In the genomic region with DNA sequence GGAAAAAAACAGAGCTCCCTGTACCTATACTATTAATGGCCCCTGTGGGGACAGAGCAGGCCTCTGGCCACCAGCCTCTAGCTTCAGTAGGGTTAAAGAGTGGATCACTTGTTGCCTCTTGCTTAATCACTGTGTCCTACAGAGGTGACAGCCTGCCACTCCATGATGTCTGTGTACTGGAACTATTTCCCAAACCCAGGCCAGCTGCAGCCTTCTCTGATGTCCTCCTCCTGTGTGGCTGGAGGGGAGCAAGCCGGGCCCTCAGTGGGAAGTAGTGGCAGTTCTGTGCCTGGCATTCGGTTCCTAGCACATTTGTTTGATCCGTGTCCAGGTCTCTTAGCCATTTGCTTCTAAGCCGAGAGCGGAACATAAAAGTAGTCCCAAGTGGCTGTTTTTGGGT, we compare ENCODE assay signal across 22 mouse cellular contexts.
DNase-seq lines count a peak whose midpoint lies in the region; ATAC-seq and TF ChIP-seq lines count a peak whose summit lies in the region.
"Had no signal": no experiment of that assay in that cellular context is flagged by ENCODE, and none has a peak within 500 bp of the region (broad histone marks: within the 10 kb centered on the region; RNA-seq: fewer than 3 reads in every experiment).

No protein-coding gene starts in this region.

- no peak overlapping the region for H3K9ac ChIP-seq in embryonic facial prominence, embryonic 13.5 days
- H3K9ac ChIP-seq in liver, embryonic 13.5 days: no peak overlapping the region
- no peak overlapping the region for H3K9ac ChIP-seq in midbrain, postnatal 0 days (replicated peaks; ENCODE audit: low read length, poor library complexity, severe bottlenecking)
- no peak overlapping the region for H3K9ac ChIP-seq in midbrain, embryonic 15.5 days
- H3K9ac ChIP-seq: forebrain, embryonic 13.5 days; limb, embryonic 12.5 days had no signal

- H3K27me3 ChIP-seq in embryonic facial prominence, embryonic 13.5 days: no peaks in the 10 kb centered on the region
- peaks cover 24% of the 10 kb centered on the region; the same call in 1 of the 2 replicates for H3K27me3 ChIP-seq in embryonic facial prominence, embryonic 10.5 days (replicated peaks; ENCODE audit: low read depth, poor library complexity, severe bottlenecking)
- H3K27me3 ChIP-seq in liver, embryonic 13.5 days: no peaks in the 10 kb centered on the region
- H3K27me3 ChIP-seq in midbrain, postnatal 0 days (ENCODE audit: insufficient read depth, low read length): no peaks in the 10 kb centered on the region
- H3K27me3 ChIP-seq in midbrain, embryonic 15.5 days (replicated peaks): no peaks in the 10 kb centered on the region
- H3K27me3 ChIP-seq: limb, embryonic 12.5 days; Patski had no signal

- H3K27ac ChIP-seq in embryonic facial prominence, embryonic 13.5 days: peak overlapping the region; percentile 62; the same call in 1 of the 2 replicates
- H3K27ac ChIP-seq in embryonic facial prominence, embryonic 10.5 days (replicated peaks): no peak overlapping the region
- H3K27ac ChIP-seq in liver, embryonic 13.5 days: no peak overlapping the region
- H3K27ac ChIP-seq in midbrain, postnatal 0 days (ENCODE audit: low read depth, low read length): no peak overlapping the region
- no peak overlapping the region for H3K27ac ChIP-seq in midbrain, embryonic 15.5 days
- H3K27ac ChIP-seq: forebrain, embryonic 13.5 days; kidney, postnatal 0 days; limb, embryonic 12.5 days had no signal

- H3K36me3 ChIP-seq in embryonic facial prominence, embryonic 13.5 days: no peaks in the 10 kb centered on the region
- no peaks in the 10 kb centered on the region for H3K36me3 ChIP-seq in embryonic facial prominence, embryonic 10.5 days (replicated peaks)
- H3K36me3 ChIP-seq in liver, embryonic 13.5 days: no peaks in the 10 kb centered on the region
- no peaks in the 10 kb centered on the region for H3K36me3 ChIP-seq in midbrain, postnatal 0 days (ENCODE audit: insufficient read depth, low read length)
- H3K36me3 ChIP-seq in midbrain, embryonic 15.5 days (replicated peaks): no peaks in the 10 kb centered on the region
- H3K36me3 ChIP-seq: limb, embryonic 12.5 days had no signal

- 63% methylated on average over 5 of the region's 5 CpGs for whole genome bisulfite sequencing in embryonic facial prominence, embryonic 13.5 days
- WGBS in embryonic facial prominence, embryonic 10.5 days: 82% methylated on average over 5 of the region's 5 CpGs
- 62% methylated on average over 5 of the region's 5 CpGs for WGBS in liver, embryonic 13.5 days (ENCODE audit: insufficient replicate concordance)
- WGBS in midbrain, postnatal 0 days: 72% methylated on average over 5 of the region's 5 CpGs
- 76% methylated on average over 5 of the region's 5 CpGs for WGBS in midbrain, embryonic 15.5 days

- H3K4me1 ChIP-seq in embryonic facial prominence, embryonic 13.5 days: peaks cover 20% of the 10 kb centered on the region
- peaks cover 50% of the 10 kb centered on the region for H3K4me1 ChIP-seq in embryonic facial prominence, embryonic 10.5 days
- no peaks in the 10 kb centered on the region for H3K4me1 ChIP-seq in liver, embryonic 13.5 days (replicated peaks)
- H3K4me1 ChIP-seq in midbrain, postnatal 0 days (ENCODE audit: insufficient read depth, low read length): no peaks in the 10 kb centered on the region
- no peaks in the 10 kb centered on the region for H3K4me1 ChIP-seq in midbrain, embryonic 15.5 days
- H3K4me1 ChIP-seq: forebrain, embryonic 13.5 days had no signal

- no peak overlapping the region for H3K4me2 ChIP-seq in embryonic facial prominence, embryonic 13.5 days
- no peak overlapping the region for H3K4me2 ChIP-seq in liver, embryonic 13.5 days
- H3K4me2 ChIP-seq in midbrain, postnatal 0 days (ENCODE audit: low read depth, low read length, poor library complexity, severe bottlenecking): no peak overlapping the region
- no peak overlapping the region for H3K4me2 ChIP-seq in midbrain, embryonic 15.5 days
- H3K4me2 ChIP-seq: forebrain, embryonic 13.5 days; limb, embryonic 12.5 days had no signal

- DNase-seq in embryonic facial prominence, embryonic 10.5 days (ENCODE audit: low spot score): no peak
- no peak for DNase-seq in liver, embryonic 13.5 days
- DNase-seq in liver: no peak
- DNase-seq in midbrain, postnatal 0 days (ENCODE audit: low spot score): peak; percentile 35
- DNase-seq in layer of hippocampus, adult 18-20 months (ENCODE audit: low spot score in 2 of 2): no peak
- DNase-seq in T-cell, adult 2 months (ENCODE audit: low spot score): no peak
- DNase-seq: cerebellum, adult 11 months; cerebellum, adult 9-10 months; gastrocnemius, postnatal 10 days; kidney, adult 8-10 months; kidney, postnatal 4 days; midbrain, embryonic 14.5 days; right cerebral cortex, postnatal 25 days; spleen, adult 18-20 months; thymus, adult 18-20 months; thymus, postnatal 25 days had no signal

- ATAC-seq in embryonic facial prominence, embryonic 13.5 days (ENCODE audit: insufficient number of reproducible peaks, insufficient read depth, low FRiP score, low TSS enrichment, low read depth): no peak
- peak; percentile 52; the same call in 1 of the 2 replicates for ATAC-seq in liver, embryonic 13.5 days (ENCODE audit: low read depth)
- ATAC-seq in midbrain, postnatal 0 days (ENCODE audit: low FRiP score): no peak
- ATAC-seq in midbrain, embryonic 15.5 days (replicated peaks): no peak
- ATAC-seq: forebrain, embryonic 13.5 days; Patski had no signal

- no peak for TF ChIP-seq CTCF in midbrain, postnatal 0 days (IDR thresholded peaks at IDR 0.05)

- no peaks in the 10 kb centered on the region for H3K9me3 ChIP-seq in embryonic facial prominence, embryonic 13.5 days
- no peaks in the 10 kb centered on the region for H3K9me3 ChIP-seq in embryonic facial prominence, embryonic 10.5 days
- no peaks in the 10 kb centered on the region for H3K9me3 ChIP-seq in liver, embryonic 13.5 days (replicated peaks)
- H3K9me3 ChIP-seq in midbrain, postnatal 0 days (ENCODE audit: low read length): no peaks in the 10 kb centered on the region
- H3K9me3 ChIP-seq in midbrain, embryonic 15.5 days: no peaks in the 10 kb centered on the region
- H3K9me3 ChIP-seq: forebrain, embryonic 13.5 days; limb, embryonic 12.5 days had no signal

- H3K4me3 ChIP-seq in embryonic facial prominence, embryonic 13.5 days: no peak overlapping the region
- H3K4me3 ChIP-seq in embryonic facial prominence, embryonic 10.5 days: no peak overlapping the region
- H3K4me3 ChIP-seq in liver, embryonic 13.5 days (replicated peaks): no peak overlapping the region
- no peak overlapping the region for H3K4me3 ChIP-seq in midbrain, postnatal 0 days (ENCODE audit: low read depth, low read length)
- no peak overlapping the region for H3K4me3 ChIP-seq in midbrain, embryonic 15.5 days
- H3K4me3 ChIP-seq: forebrain, embryonic 13.5 days; limb, embryonic 12.5 days had no signal
